Mouse (Mus musculus) urinary bladder, postnatal 14 days (tissue): Measurements from ENCODE around the gene Notch1.
A peak's percentile ranks its signal among the peaks of the same experiment; 100 is the strongest.

ENCODE experiments used
- DNase-seq: peaks from one replicate; pipeline ENCODE4 v3.0.0; 2021; ENCODE audit warnings: low spot score

The Notch1 gene

GRCm38 (mm10) chr2:26446671-26447070, 69.8 kb downstream of the Notch1 start:
- DNase-seq, result no peak

GRCm38 (mm10) chr2:26445666-26446445, 70.6 kb downstream of the Notch1 start:
- peak; percentile 93 for DNase-seq

GRCm38 (mm10) chr2:26444946-26445665, 71.4 kb downstream of the Notch1 start, which contains the start of gene Sec16a:
TSS of gene Sec16a (minus strand) at chr2:26445216.
- DNase-seq, result peak; percentile 100

- DNase-seq, result no peak
These were observed 72.1 kb downstream of the Notch1 start for GRCm38 (mm10) chr2:26444368-26444767.

GRCm38 (mm10) chr2:26443876-26444275, 72.6 kb downstream of the Notch1 start:
- DNase-seq, result no peak

- no peak for DNase-seq
These were observed 73.6 kb downstream of the Notch1 start for GRCm38 (mm10) chr2:26442843-26443242.

- no peak for DNase-seq
These were observed 74.8 kb downstream of the Notch1 start for GRCm38 (mm10) chr2:26441688-26442087.

- no peak for DNase-seq
These were observed 75.2 kb downstream of the Notch1 start for GRCm38 (mm10) chr2:26441261-26441660.

GRCm38 (mm10) chr2:26439671-26440070, 76.8 kb downstream of the Notch1 start:
- no peak for DNase-seq

- no peak for DNase-seq
These were observed 78.1 kb downstream of the Notch1 start for GRCm38 (mm10) chr2:26438373-26438772.

GRCm38 (mm10) chr2:26437221-26437620, 79.2 kb downstream of the Notch1 start:
- DNase-seq, result no peak

GRCm38 (mm10) chr2:26434791-26435572, 81.5 kb downstream of the Notch1 start:
- no peak for DNase-seq

- no peak for DNase-seq
These were observed 86.6 kb downstream of the Notch1 start for GRCm38 (mm10) chr2:26429851-26430250.

GRCm38 (mm10) chr2:26424541-26424940, 91.9 kb downstream of the Notch1 start:
- DNase-seq, result no peak

GRCm38 (mm10) chr2:26423086-26423485, 93.4 kb downstream of the Notch1 start:
- DNase-seq, result no peak

GRCm38 (mm10) chr2:26421969-26422368, 94.5 kb downstream of the Notch1 start:
- no peak for DNase-seq

- DNase-seq, result no peak
These were observed 98.3 kb downstream of the Notch1 start for GRCm38 (mm10) chr2:26418120-26418519.

- DNase-seq, result no peak
These were observed 99.4 kb downstream of the Notch1 start for GRCm38 (mm10) chr2:26417066-26417465.

- no peak for DNase-seq
These were observed 105.5 kb downstream of the Notch1 start for GRCm38 (mm10) chr2:26410931-26411411.

GRCm38 (mm10) chr2:26410091-26410490, 106.4 kb downstream of the Notch1 start:
- DNase-seq, result no peak

- no peak for DNase-seq
These were observed 107.1 kb downstream of the Notch1 start for GRCm38 (mm10) chr2:26409362-26409761.
